Mouse (Mus musculus): ENCODE measurements around the gene Agap1. TPM values are rescaled to one million over a fixed set of nuclear protein-coding genes. Genes with fewer than 3 reads are reported as not detected.

Agap1 gene
- polyA plus RNA-seq, 1 experiment from 2014 or later = 37.2 TPM

DNA sequence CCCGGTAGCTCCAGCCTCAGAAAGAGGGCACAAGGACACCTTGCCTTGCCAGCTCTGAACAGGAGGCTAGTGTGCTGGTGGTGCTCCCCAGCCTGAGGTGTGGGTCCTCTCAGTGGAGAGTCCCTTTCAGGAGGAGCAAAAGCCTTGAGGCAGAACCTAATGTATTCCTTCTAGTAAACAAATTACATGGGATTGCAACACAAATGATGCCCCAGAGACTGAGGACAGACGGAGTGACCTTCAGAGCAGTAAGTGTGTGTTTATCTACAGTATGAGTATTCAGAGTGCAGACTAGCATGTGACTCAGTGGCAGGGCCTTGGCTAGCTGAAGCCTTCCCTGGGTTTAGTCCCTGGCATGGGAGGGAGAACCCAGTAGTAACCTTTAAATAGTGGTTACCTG, 165.4 kb downstream of the Agap1 start:
- no peak overlapping the region for H3K9ac ChIP-seq (replicated peaks; ENCODE audit: low read depth, low read length)
- WGBS = 95% methylated on average over 2 of the region's 2 CpGs

DNA sequence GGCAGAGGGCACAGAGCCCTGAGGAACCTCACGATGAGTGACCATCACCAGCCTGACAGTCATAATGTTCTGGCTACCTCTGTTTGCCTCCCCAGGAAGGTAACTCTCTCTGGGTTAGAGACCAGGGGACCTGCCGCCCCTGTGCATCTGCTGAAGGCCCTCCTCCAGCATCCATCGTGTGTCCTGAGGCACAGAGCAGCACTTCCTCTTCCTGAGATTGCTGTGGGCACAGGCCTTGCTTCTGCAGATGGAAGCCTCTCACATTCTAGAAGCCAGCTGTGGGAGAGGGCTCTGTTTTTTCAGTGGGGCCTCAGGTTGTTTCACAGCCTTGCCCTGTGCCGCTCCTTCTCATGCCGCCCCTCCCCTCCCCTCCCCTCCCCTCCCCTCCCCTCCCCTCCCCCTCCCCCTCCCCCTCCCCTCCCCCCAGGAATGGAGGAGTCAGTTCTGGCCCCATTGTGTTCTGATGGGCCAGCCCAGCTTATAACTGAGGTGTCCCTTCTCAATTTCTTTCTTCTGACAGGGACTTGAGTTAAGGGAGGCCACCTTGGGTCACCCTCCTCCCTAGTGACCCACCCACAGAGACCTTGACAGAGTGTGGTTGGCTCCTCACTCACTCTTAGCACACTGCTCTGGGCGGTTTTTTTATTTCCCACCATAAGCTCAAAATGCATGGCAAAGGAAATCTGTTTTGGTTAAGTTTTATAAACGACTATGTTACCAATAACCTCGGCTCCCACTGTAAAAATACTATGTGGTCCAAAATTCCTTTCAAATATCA, 166.6 kb downstream of the Agap1 start:
- no peak for ATAC-seq
- 73% methylated on average over 8 of the region's 8 CpGs for WGBS
- Histone ChIP-seq H3K27ac (ENCODE audit: low read length) (no peak overlapping the region), H3K4me1 (replicated peaks; ENCODE audit: control insufficient read depth, insufficient read depth, low read length) (peaks cover 12% of the 10 kb centered on the region), H3K4me3 (replicated peaks; ENCODE audit: low read length) (no peak overlapping the region), H3K27me3 (replicated peaks; ENCODE audit: control insufficient read depth, insufficient read depth, low read length) (no peaks in the 10 kb centered on the region), H3K4me2 (ENCODE audit: low read length) (no peak overlapping the region), H3K9me3 (ENCODE audit: control insufficient read depth, low read length) (no peaks in the 10 kb centered on the region), H3K9ac (replicated peaks; ENCODE audit: low read depth, low read length) (no peak overlapping the region), H3K36me3 (ENCODE audit: control insufficient read depth, insufficient read depth) (no peaks in the 10 kb centered on the region)

More for the DNA sequence above, 165.4 kb downstream of the Agap1 start:
- Histone ChIP-seq H3K9me3 (ENCODE audit: control insufficient read depth, low read length) (no peaks in the 10 kb centered on the region), H3K36me3 (ENCODE audit: control insufficient read depth, insufficient read depth) (no peaks in the 10 kb centered on the region), H3K4me1 (replicated peaks; ENCODE audit: control insufficient read depth, insufficient read depth, low read length) (peaks cover 12% of the 10 kb centered on the region), H3K4me3 (replicated peaks; ENCODE audit: low read length) (no peak overlapping the region), H3K27ac (ENCODE audit: low read length) (no peak overlapping the region), H3K4me2 (ENCODE audit: low read length) (no peak overlapping the region), H3K27me3 (replicated peaks; ENCODE audit: control insufficient read depth, insufficient read depth, low read length) (no peaks in the 10 kb centered on the region)
- no peak for ATAC-seq

DNA sequence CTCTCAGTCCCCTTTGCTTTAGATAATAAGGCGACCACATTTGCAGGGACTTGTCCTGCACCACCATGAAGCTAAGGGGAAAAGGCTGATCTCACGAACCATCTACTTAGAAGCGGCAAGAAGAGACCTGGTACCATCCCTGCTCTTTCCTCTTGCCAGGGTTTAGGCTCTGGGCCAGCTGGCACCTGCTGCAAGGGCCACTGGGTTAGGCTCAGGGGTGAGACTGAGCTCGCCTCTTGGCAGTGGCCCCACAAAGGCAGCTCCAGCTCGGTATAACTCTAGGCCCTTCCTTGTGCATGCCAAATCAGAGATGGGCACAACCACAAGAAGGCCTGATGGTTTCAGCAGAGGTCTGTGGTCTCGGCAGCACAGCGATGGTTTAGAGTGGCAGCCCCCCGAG, 167.3 kb downstream of the Agap1 start:
- Histone ChIP-seq H3K9me3 (ENCODE audit: control insufficient read depth, low read length) (no peaks in the 10 kb centered on the region), H3K27me3 (replicated peaks; ENCODE audit: control insufficient read depth, insufficient read depth, low read length) (no peaks in the 10 kb centered on the region), H3K36me3 (ENCODE audit: control insufficient read depth, insufficient read depth) (no peaks in the 10 kb centered on the region), H3K27ac (ENCODE audit: low read length) (no peak overlapping the region), H3K4me3 (replicated peaks; ENCODE audit: low read length) (no peak overlapping the region), H3K9ac (replicated peaks; ENCODE audit: low read depth, low read length) (no peak overlapping the region), H3K4me1 (replicated peaks; ENCODE audit: control insufficient read depth, insufficient read depth, low read length) (peaks cover 12% of the 10 kb centered on the region), H3K4me2 (ENCODE audit: low read length) (no peak overlapping the region)
- 62% methylated on average over 8 of the region's 8 CpGs for WGBS
- ATAC-seq = no peak

DNA sequence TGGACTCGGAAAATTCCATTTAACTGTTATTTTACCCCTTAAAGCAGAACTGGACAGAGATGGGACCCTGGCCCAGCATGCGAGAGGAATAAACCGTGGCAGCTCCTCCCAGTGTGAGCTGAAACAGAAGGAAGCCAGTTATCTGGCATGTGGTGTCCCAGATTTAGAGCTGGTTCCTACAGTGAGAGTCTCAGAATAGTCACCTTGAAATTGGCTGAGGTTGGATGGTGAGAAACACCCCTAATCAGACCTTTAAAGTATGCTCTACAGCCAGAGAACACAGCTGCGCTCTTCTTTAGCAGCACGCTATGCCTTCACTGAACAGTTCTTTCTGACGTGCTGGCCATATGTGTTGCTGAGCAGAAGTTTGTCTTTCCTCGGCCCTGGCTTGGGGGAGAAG, 168.2 kb downstream of the Agap1 start:
- 70% methylated on average over 7 of the region's 7 CpGs for WGBS

DNA sequence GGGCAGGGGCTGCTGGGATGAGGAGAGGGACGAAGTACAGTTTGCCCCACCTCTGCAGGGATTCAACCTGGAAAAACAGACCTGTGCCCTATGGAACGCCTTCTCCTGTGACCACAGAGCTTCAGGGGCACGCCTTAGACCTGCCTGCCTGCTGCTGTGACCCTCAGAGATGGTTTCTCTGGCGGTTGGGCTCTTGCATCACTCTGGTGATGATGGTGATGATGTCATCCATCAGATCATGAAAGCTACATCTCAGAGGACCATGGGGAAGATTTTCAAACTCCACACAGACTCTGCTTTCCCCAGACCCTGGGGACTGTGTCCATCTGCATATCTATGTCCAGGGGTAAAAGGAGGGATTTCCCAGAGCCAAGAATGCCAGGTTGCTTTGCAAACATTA, 170.7 kb downstream of the Agap1 start:
- Histone ChIP-seq H3K9me3 (ENCODE audit: control insufficient read depth, low read length) (no peaks in the 10 kb centered on the region), H3K4me3 (replicated peaks; ENCODE audit: low read length) (no peak overlapping the region), H3K4me1 (replicated peaks; ENCODE audit: control insufficient read depth, insufficient read depth, low read length) (peaks cover 12% of the 10 kb centered on the region), H3K36me3 (ENCODE audit: control insufficient read depth, insufficient read depth) (0 out of 2 replicates have a peak, but pooled peaks cover 7% of the 10 kb centered on the region), H3K4me2 (ENCODE audit: low read length) (no peak overlapping the region), H3K27ac (ENCODE audit: low read length) (no peak overlapping the region), H3K9ac (replicated peaks; ENCODE audit: low read depth, low read length) (no peak overlapping the region), H3K27me3 (replicated peaks; ENCODE audit: control insufficient read depth, insufficient read depth, low read length) (no peaks in the 10 kb centered on the region)
- WGBS = 93% methylated on average over 4 of the region's 4 CpGs
- ATAC-seq = no peak

More for the DNA sequence above, 168.2 kb downstream of the Agap1 start:
- no peak for ATAC-seq
- H3K9me3 ChIP-seq (ENCODE audit: control insufficient read depth, low read length) = no peaks in the 10 kb centered on the region
- H3K27ac ChIP-seq (ENCODE audit: low read length) = no peak overlapping the region
- no peaks in the 10 kb centered on the region for H3K27me3 ChIP-seq (replicated peaks; ENCODE audit: control insufficient read depth, insufficient read depth, low read length)
- peaks cover 12% of the 10 kb centered on the region for H3K4me1 ChIP-seq (replicated peaks; ENCODE audit: control insufficient read depth, insufficient read depth, low read length)
- no peaks in the 10 kb centered on the region for H3K36me3 ChIP-seq (ENCODE audit: control insufficient read depth, insufficient read depth)
- H3K4me2 ChIP-seq (ENCODE audit: low read length) = no peak overlapping the region
- H3K4me3 ChIP-seq (replicated peaks; ENCODE audit: low read length) = no peak overlapping the region
- H3K9ac ChIP-seq (replicated peaks; ENCODE audit: low read depth, low read length) = no peak overlapping the region

DNA sequence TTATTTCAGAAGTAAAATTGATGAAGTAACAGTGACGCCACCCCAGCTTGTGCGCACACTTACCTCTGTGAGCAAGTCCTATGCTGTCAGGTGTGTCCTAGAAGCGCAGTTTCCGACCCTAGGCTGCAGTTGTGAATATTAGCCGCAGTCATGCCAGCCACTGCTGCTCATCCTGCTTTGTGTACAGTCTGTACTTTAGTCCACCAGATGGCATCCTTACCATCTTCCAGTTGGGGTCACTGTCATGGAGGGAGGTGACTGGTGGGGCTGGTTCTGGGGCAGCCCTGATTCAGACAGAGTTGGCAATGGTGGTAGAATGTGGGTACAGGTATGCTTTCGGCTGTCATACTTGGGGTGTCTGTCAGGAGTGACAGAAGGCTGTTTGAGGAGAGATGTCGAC, 171.4 kb downstream of the Agap1 start:
- Histone ChIP-seq H3K27me3 (replicated peaks; ENCODE audit: control insufficient read depth, insufficient read depth, low read length) (no peaks in the 10 kb centered on the region), H3K9me3 (ENCODE audit: control insufficient read depth, low read length) (no peaks in the 10 kb centered on the region), H3K36me3 (ENCODE audit: control insufficient read depth, insufficient read depth) (0 out of 2 replicates have a peak, but pooled peaks cover 8% of the 10 kb centered on the region), H3K4me2 (ENCODE audit: low read length) (no peak overlapping the region), H3K9ac (replicated peaks; ENCODE audit: low read depth, low read length) (no peak overlapping the region), H3K27ac (ENCODE audit: low read length) (no peak overlapping the region), H3K4me3 (replicated peaks; ENCODE audit: low read length) (no peak overlapping the region), H3K4me1 (replicated peaks; ENCODE audit: control insufficient read depth, insufficient read depth, low read length) (peaks cover 12% of the 10 kb centered on the region)
- no peak for ATAC-seq
- 92% methylated on average over 7 of the region's 7 CpGs for WGBS

DNA sequence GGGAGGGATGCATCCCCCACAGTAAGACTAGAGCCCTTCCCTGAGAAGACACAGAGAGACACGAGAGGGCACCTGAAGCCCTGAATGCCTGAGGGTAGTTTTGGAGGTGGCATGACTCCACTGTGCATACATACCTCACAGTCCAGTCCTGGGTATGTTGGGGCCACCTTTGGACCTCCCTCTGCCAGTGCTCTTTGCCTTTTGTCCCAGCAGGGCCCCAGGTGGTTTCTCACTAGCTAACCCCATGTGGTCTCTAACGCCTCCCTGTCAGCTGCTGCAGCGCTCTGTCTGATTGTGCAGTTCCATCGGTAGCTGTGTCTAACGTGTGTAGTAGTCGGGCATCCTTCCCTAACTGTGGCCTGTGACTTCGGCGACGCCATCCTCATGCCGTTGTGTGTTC, 172.3 kb downstream of the Agap1 start:
- peaks cover 9% of the 10 kb centered on the region for H3K4me1 ChIP-seq (replicated peaks; ENCODE audit: control insufficient read depth, insufficient read depth, low read length)
- H3K9me3 ChIP-seq (ENCODE audit: control insufficient read depth, low read length) = no peaks in the 10 kb centered on the region
- no peak overlapping the region for H3K27ac ChIP-seq (ENCODE audit: low read length)
- no peak overlapping the region for H3K4me3 ChIP-seq (replicated peaks; ENCODE audit: low read length)
- no peaks in the 10 kb centered on the region for H3K27me3 ChIP-seq (replicated peaks; ENCODE audit: control insufficient read depth, insufficient read depth, low read length)
- H3K36me3 ChIP-seq (ENCODE audit: control insufficient read depth, insufficient read depth) = 0 out of 2 replicates have a peak, but pooled peaks cover 8% of the 10 kb centered on the region
- WGBS = 72% methylated on average over 10 of the region's 10 CpGs
- no peak overlapping the region for H3K4me2 ChIP-seq (ENCODE audit: low read length)
- ATAC-seq = no peak
- H3K9ac ChIP-seq (replicated peaks; ENCODE audit: low read depth, low read length) = no peak overlapping the region

DNA sequence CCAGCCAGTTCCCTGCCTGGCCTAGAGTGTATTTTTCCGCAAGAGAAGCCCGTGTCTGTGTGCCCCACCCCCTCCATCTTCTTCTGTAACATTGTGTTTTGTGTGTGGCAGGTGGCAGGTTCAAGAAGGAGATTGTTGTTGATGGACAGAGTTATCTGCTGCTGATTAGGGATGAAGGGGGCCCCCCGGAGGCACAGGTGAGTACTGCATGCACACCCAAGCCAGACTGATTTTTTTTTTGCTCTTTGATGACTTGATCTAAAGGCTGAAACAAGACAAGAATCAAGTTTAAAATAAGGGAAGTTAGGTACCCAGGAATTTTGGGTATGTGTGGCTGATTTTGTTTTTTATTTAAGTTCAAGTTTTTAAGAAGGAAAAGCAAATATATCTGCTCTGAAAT, 173.0 kb downstream of the Agap1 start:
- Histone ChIP-seq H3K27me3 (replicated peaks; ENCODE audit: control insufficient read depth, insufficient read depth, low read length) (no peaks in the 10 kb centered on the region), H3K4me3 (replicated peaks; ENCODE audit: low read length) (no peak overlapping the region), H3K4me1 (replicated peaks; ENCODE audit: control insufficient read depth, insufficient read depth, low read length) (peaks cover 4% of the 10 kb centered on the region; the same call in 1 of the 2 replicates), H3K27ac (ENCODE audit: low read length) (no peak overlapping the region), H3K4me2 (ENCODE audit: low read length) (no peak overlapping the region), H3K9ac (replicated peaks; ENCODE audit: low read depth, low read length) (no peak overlapping the region), H3K9me3 (ENCODE audit: control insufficient read depth, low read length) (no peaks in the 10 kb centered on the region), H3K36me3 (ENCODE audit: control insufficient read depth, insufficient read depth) (0 out of 2 replicates have a peak, but pooled peaks cover 8% of the 10 kb centered on the region)
- 60% methylated on average over 3 of the region's 3 CpGs for WGBS
- ATAC-seq = no peak

DNA sequence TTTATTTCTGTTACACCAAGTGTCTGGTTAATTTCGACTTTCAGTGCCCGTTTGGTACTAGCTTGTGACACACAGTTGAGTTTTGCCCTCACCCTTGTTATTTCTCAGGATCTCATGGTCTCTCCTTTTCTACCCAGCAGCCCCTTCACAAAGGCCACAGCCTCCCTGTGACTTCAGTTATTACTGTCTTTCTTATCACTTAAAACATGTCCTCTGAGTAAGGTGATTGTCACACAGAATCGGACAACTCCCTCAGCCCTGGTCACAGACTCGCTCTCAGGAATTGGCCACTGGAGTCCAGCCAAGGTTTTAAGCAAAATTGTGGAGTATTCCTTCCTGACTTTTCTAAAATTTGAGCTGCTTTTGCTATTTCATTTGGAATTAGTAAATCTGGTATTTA, 176.2 kb downstream of the Agap1 start:
- Histone ChIP-seq H3K27me3 (replicated peaks; ENCODE audit: control insufficient read depth, insufficient read depth, low read length) (no peaks in the 10 kb centered on the region), H3K4me1 (replicated peaks; ENCODE audit: control insufficient read depth, insufficient read depth, low read length) (no peaks in the 10 kb centered on the region), H3K9me3 (ENCODE audit: control insufficient read depth, low read length) (no peaks in the 10 kb centered on the region), H3K9ac (replicated peaks; ENCODE audit: low read depth, low read length) (no peak overlapping the region), H3K4me3 (replicated peaks; ENCODE audit: low read length) (no peak overlapping the region), H3K4me2 (ENCODE audit: low read length) (no peak overlapping the region), H3K36me3 (ENCODE audit: control insufficient read depth, insufficient read depth) (peaks cover 8% of the 10 kb centered on the region; the same call in 1 of the 2 replicates), H3K27ac (ENCODE audit: low read length) (no peak overlapping the region)
- ATAC-seq = no peak
- WGBS = 83% methylated on average over 4 of the region's 4 CpGs

Data from forebrain, embryonic 16.5 days (tissue).